Mouse (Mus musculus) limb, embryonic 12.5 days (tissue): Measurements from ENCODE around the gene Gm42669. TPM values are rescaled to one million over a fixed set of nuclear protein-coding genes. Genes with fewer than 3 reads are reported as not detected.

Source experiments
- ATAC-seq: fragments of 200-750 bp; cut with Nextera tagmentation; 2 replicates; pipeline ENCODE4 v1.8.0; 2017; ENCODE audit warnings: low read depth, moderate TSS enrichment; ENCODE audit not compliant: insufficient number of reproducible peaks, insufficient read depth, low FRiP score, low TSS enrichment
- H3K27ac ChIP-seq: fragments of 300-500 bp; sonication (generic); 2 replicates; pipeline ENCODE4 v1.5.1; 2016; ENCODE audit warnings: mild to moderate bottlenecking, moderate library complexity
- H3K27me3 ChIP-seq: fragments of 300-500 bp; sonication (generic); 2 replicates; pipeline ENCODE4 v1.6.1; 2016; ENCODE audit warnings: mild to moderate bottlenecking, moderate library complexity
- H3K36me3 ChIP-seq: fragments of 300-500 bp; sonication (generic); 2 replicates; pipeline ENCODE4 v1.6.1; 2016; ENCODE audit warnings: mild to moderate bottlenecking, moderate library complexity
- H3K4me1 ChIP-seq: fragments of 300-500 bp; sonication (generic); replicated peaks from 2 replicates; pipeline ENCODE4 v1.6.1; 2016
- H3K4me2 ChIP-seq: fragments of 300-500 bp; sonication (generic); 2 replicates; pipeline ENCODE4 v1.6.1; 2016; ENCODE audit warnings: mild to moderate bottlenecking, moderate library complexity
- H3K4me3 ChIP-seq: fragments of 300-500 bp; sonication (generic); replicated peaks from 2 replicates; pipeline ENCODE4 v1.5.1; 2016; ENCODE audit warnings: mild to moderate bottlenecking
- H3K9ac ChIP-seq: fragments of 300-500 bp; sonication (generic); replicated peaks from 2 replicates; pipeline ENCODE4 v1.6.1; 2016; ENCODE audit warnings: mild to moderate bottlenecking, moderate library complexity
- H3K9me3 ChIP-seq: fragments of 300-500 bp; sonication (generic); 2 replicates; pipeline ENCODE4 v1.6.1; 2016; ENCODE audit warnings: mild to moderate bottlenecking, moderate library complexity
- WGBS: fragments of 180-500 bp; shearing (Covaris S2); methylation state at CpG from one replicate; pipeline ENCODE4 v1.1.7; 2016; 5-methylcytosine and 5-hydroxymethylcytosine counted together
- polyA plus RNA-seq: library from polyadenylated mRNA; unstranded; fragments of >200 nt; fragmentation: Nextera tagmentation; extraction: Ambion mirVana; gene quantifications from 2 replicates; pipeline ENCODE4 v1.2.1, GENCODE M21; 2016

Gene Gm42669
- polyA plus RNA-seq, 1 experiment from 2014 or later = 0.99 TPM

GRCm38 (mm10) chr5:107497519-107498501 is 9.6 kb upstream of the Gm42669 start:
- no peak overlapping the region for H3K27ac ChIP-seq
- no peak for ATAC-seq

GRCm38 (mm10) chr5:107498806-107499310 is 8.6 kb upstream of the Gm42669 start:
- WGBS = 56% methylated on average over 5 of the region's 5 CpGs
- 0 out of 2 replicates have a peak, but pooled peaks cover 4% of the 10 kb centered on the region for H3K9me3 ChIP-seq
- no peak overlapping the region for H3K4me3 ChIP-seq
- H3K36me3 ChIP-seq = peaks cover 10% of the 10 kb centered on the region
- no peak overlapping the region for H3K9ac ChIP-seq
- no peak for ATAC-seq
- H3K27me3 ChIP-seq = no peaks in the 10 kb centered on the region
- H3K4me2 ChIP-seq = no peak overlapping the region
- H3K4me1 ChIP-seq = peaks cover 9% of the 10 kb centered on the region
- H3K27ac ChIP-seq = no peak overlapping the region

More at GRCm38 (mm10) chr5:107497519-107498501, 9.6 kb upstream of the Gm42669 start:
- Histone ChIP-seq H3K4me1 (peaks cover 9% of the 10 kb centered on the region), H3K27me3 (no peaks in the 10 kb centered on the region), H3K9me3 (0 out of 2 replicates have a peak, but pooled peaks cover 4% of the 10 kb centered on the region), H3K9ac (no peak overlapping the region), H3K4me2 (no peak overlapping the region), H3K4me3 (no peak overlapping the region), H3K36me3 (peaks cover 7% of the 10 kb centered on the region)
- 67% methylated on average over 10 of the region's 10 CpGs for WGBS

GRCm38 (mm10) chr5:107499891-107500535 is 7.4 kb upstream of the Gm42669 start:
- WGBS = 89% methylated on average over 5 of the region's 5 CpGs
- Histone ChIP-seq H3K4me1 (peaks cover 9% of the 10 kb centered on the region), H3K27me3 (no peaks in the 10 kb centered on the region), H3K4me2 (no peak overlapping the region), H3K9me3 (no peaks in the 10 kb centered on the region), H3K4me3 (no peak overlapping the region), H3K36me3 (peaks cover 10% of the 10 kb centered on the region; the same call in 1 of the 2 replicates), H3K9ac (no peak overlapping the region), H3K27ac (no peak overlapping the region)
- ATAC-seq = no peak

- H3K36me3 ChIP-seq = peaks cover 10% of the 10 kb centered on the region; the same call in 1 of the 2 replicates
- ATAC-seq = no peak
- no peak overlapping the region for H3K4me3 ChIP-seq
- no peak overlapping the region for H3K9ac ChIP-seq
- H3K27ac ChIP-seq = no peak overlapping the region
- 97% methylated on average over 1 of the region's 1 CpGs for whole genome bisulfite sequencing
- H3K9me3 ChIP-seq = no peaks in the 10 kb centered on the region
- H3K4me2 ChIP-seq = no peak overlapping the region
- H3K27me3 ChIP-seq = no peaks in the 10 kb centered on the region
- peaks cover 9% of the 10 kb centered on the region for H3K4me1 ChIP-seq
Measured at GRCm38 (mm10) chr5:107500741-107501140, 6.7 kb upstream of the Gm42669 start.

GRCm38 (mm10) chr5:107510503-107510902 is 3.1 kb downstream of the Gm42669 start:
- Histone ChIP-seq H3K9me3 (no peaks in the 10 kb centered on the region), H3K4me2 (no peak overlapping the region), H3K4me3 (no peak overlapping the region), H3K27ac (no peak overlapping the region), H3K4me1 (no peaks in the 10 kb centered on the region), H3K9ac (no peak overlapping the region), H3K27me3 (no peaks in the 10 kb centered on the region), H3K36me3 (peaks cover 8% of the 10 kb centered on the region; the same call in 1 of the 2 replicates)
- WGBS = 86% methylated on average over 10 of the region's 10 CpGs
- ATAC-seq = no peak

DNA sequence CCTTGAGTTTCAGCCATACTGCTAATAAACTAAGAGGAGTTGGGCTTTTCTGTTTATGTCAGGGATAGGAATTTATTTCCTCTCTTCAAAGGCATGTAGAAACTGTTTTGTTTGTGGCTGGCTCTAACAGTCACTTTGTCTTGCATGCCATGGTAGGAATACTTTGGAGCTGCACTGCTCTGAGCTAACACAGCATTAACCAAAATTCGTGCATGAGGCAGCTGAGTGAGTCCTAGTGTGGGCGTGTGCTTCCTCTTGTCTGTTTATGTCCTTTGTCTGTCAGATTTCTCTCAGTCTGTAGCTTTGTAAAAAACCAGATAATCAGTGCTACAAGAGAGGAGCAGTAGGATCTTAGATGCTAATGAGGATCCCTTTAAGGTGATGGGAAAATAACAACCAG is 3.9 kb downstream of the Gm42669 start:
- ATAC-seq = no peak
- peaks cover 8% of the 10 kb centered on the region; the same call in 1 of the 2 replicates for H3K36me3 ChIP-seq
- H3K27me3 ChIP-seq = no peaks in the 10 kb centered on the region
- WGBS = 58% methylated on average over 2 of the region's 2 CpGs
- no peak overlapping the region for H3K4me2 ChIP-seq
- no peak overlapping the region for H3K9ac ChIP-seq
- H3K27ac ChIP-seq = no peak overlapping the region
- no peak overlapping the region for H3K4me3 ChIP-seq
- H3K4me1 ChIP-seq = no peaks in the 10 kb centered on the region
- H3K9me3 ChIP-seq = no peaks in the 10 kb centered on the region

- no peak overlapping the region for H3K9ac ChIP-seq
- 52% methylated on average over 7 of the region's 7 CpGs for WGBS
- H3K9me3 ChIP-seq = no peaks in the 10 kb centered on the region
- H3K4me3 ChIP-seq = no peak overlapping the region
- H3K27ac ChIP-seq = no peak overlapping the region
- H3K27me3 ChIP-seq = no peaks in the 10 kb centered on the region
- no peak for ATAC-seq
- H3K4me1 ChIP-seq = no peaks in the 10 kb centered on the region
- H3K36me3 ChIP-seq = peaks cover 4% of the 10 kb centered on the region; the same call in 1 of the 2 replicates
- no peak overlapping the region for H3K4me2 ChIP-seq
Measured at GRCm38 (mm10) chr5:107513583-107513982, 6.2 kb downstream of the Gm42669 start.

- no peak for ATAC-seq
- H3K36me3 ChIP-seq = peaks cover 1% of the 10 kb centered on the region; the same call in 1 of the 2 replicates
- 95% methylated on average over 3 of the region's 3 CpGs for WGBS
- no peak overlapping the region for H3K9ac ChIP-seq
- H3K27ac ChIP-seq = no peak overlapping the region
- H3K4me2 ChIP-seq = no peak overlapping the region
- H3K27me3 ChIP-seq = no peaks in the 10 kb centered on the region
- H3K4me1 ChIP-seq = no peaks in the 10 kb centered on the region
- no peak overlapping the region for H3K4me3 ChIP-seq
- no peaks in the 10 kb centered on the region for H3K9me3 ChIP-seq
Measured at GRCm38 (mm10) chr5:107515453-107515852, 8.0 kb downstream of the Gm42669 start.

- Histone ChIP-seq H3K27me3 (no peaks in the 10 kb centered on the region), H3K9me3 (no peaks in the 10 kb centered on the region), H3K27ac (no peak overlapping the region), H3K36me3 (no peaks in the 10 kb centered on the region), H3K4me1 (no peaks in the 10 kb centered on the region), H3K9ac (no peak overlapping the region), H3K4me3 (no peak overlapping the region), H3K4me2 (no peak overlapping the region)
- ATAC-seq = no peak
- 98% methylated on average over 1 of the region's 1 CpGs for WGBS
Measured at GRCm38 (mm10) chr5:107516087-107516486, 8.7 kb downstream of the Gm42669 start.

DNA sequence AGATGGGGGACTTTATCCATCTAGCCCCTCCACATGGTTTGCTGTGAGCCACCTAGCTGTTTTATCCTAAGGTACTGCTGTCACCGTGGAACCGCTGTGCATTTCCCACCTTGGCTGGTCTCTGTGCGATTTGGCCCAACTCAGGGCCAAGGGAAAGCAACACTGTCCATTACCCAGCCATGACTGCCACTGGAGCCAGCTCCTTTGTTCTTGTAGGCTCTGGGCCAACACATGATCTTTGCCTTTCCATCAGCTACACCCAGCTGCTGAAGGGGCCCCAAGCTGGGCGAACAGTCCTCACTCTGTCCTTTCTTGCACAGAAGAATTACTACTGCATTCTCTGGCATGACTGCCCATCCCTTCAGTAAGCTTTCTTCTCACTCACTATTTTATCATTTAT is 11.2 kb downstream of the Gm42669 start:
- H3K9ac ChIP-seq = no peak overlapping the region
- H3K4me2 ChIP-seq = no peak overlapping the region
- H3K9me3 ChIP-seq = no peaks in the 10 kb centered on the region
- H3K36me3 ChIP-seq = no peaks in the 10 kb centered on the region
- no peaks in the 10 kb centered on the region for H3K4me1 ChIP-seq
- no peak for ATAC-seq
- H3K27ac ChIP-seq = no peak overlapping the region
- H3K4me3 ChIP-seq = no peak overlapping the region
- 91% methylated on average over 4 of the region's 4 CpGs for WGBS
- no peaks in the 10 kb centered on the region for H3K27me3 ChIP-seq

- 87% methylated on average over 6 of the region's 6 CpGs for WGBS
- Histone ChIP-seq H3K4me3 (no peak overlapping the region), H3K36me3 (no peaks in the 10 kb centered on the region), H3K9me3 (no peaks in the 10 kb centered on the region), H3K27ac (no peak overlapping the region), H3K9ac (no peak overlapping the region), H3K4me1 (no peaks in the 10 kb centered on the region), H3K4me2 (no peak overlapping the region), H3K27me3 (no peaks in the 10 kb centered on the region)
- no peak for ATAC-seq
Measured at GRCm38 (mm10) chr5:107521386-107521785, 14.0 kb downstream of the Gm42669 start.
